Mouse (Mus musculus) gastrocnemius, adult 18-20 months (tissue): Measurements from ENCODE around the gene Nrip3. TPM values are rescaled to one million over a fixed set of nuclear protein-coding genes. Genes with fewer than 3 reads are reported as not detected.

ENCODE experiments used
- total RNA-seq, 2 experiments: library from RNA; stranded (reverse); gene quantifications; 2 replicates each; pipeline ENCODE4 v1.2.3; 2021

Nrip3 gene
- total RNA-seq, 2 experiments from 2014 or later = 0.09 to 0.31 TPM

Other genes starting within 250 kb of the Nrip3 start
- gene St5, start 78.4 kb downstream of the Nrip3 start, total RNA-seq = 1 to 10 TPM; 6.0 to 8.2 TPM
- 10 to 100 TPM; 16.4 to 19.3 TPM for gene Akip1, start 78.3 kb downstream of the Nrip3 start, total RNA-seq
- not detected for gene BC051019, start 58.2 kb downstream of the Nrip3 start, total RNA-seq
- not detected for gene Ascl3, start 50.3 kb downstream of the Nrip3 start, total RNA-seq
- 10 to 100 TPM; 28.8 to 29.0 TPM for gene Tmem9b, start 29.1 kb downstream of the Nrip3 start, total RNA-seq
- gene Scube2, start 83.7 kb upstream of the Nrip3 start, total RNA-seq = 1 to 10 TPM; 2.1 to 3.7 TPM
- gene Dennd5a, start 178.4 kb upstream of the Nrip3 start, total RNA-seq = 10 to 100 TPM; 36.2 to 47.5 TPM
- gene Tmem41b, start 204.9 kb upstream of the Nrip3 start, total RNA-seq = 10 to 100 TPM; 23.3 to 26.9 TPM
- gene Ipo7, start 236.2 kb upstream of the Nrip3 start, total RNA-seq = 10 to 100 TPM; 88.3 to 92.0 TPM